Mouse (Mus musculus): ENCODE measurements at regions not wholly inside any gene's neighbourhood (a gene's known extent, or its start where the extent isn't known, plus 50 kb on each side); places are given as distances from the start of the nearest gene placed in this dataset.

- TF ChIP-seq CTCF (IDR thresholded peaks at IDR 0.05; ENCODE audit: insufficient read depth, low read length) (no peak), POLR2A (IDR thresholded peaks at IDR 0.05; ENCODE audit: borderline replicate concordance, extremely low read depth, low read depth, low read length) (no peak)
These were observed 558.6 kb upstream of the Zeb2 start for GRCm38 (mm10) chr2:45675776-45676175.

All from lung, adult 2 months (tissue).